Mouse (Mus musculus): ENCODE measurements around the gene Pick1. TPM values are rescaled to one million over a fixed set of nuclear protein-coding genes. Genes with fewer than 3 reads are reported as not detected.

Pick1 gene
- polyA plus RNA-seq, 1 experiment, result 13.7 TPM

DNA sequence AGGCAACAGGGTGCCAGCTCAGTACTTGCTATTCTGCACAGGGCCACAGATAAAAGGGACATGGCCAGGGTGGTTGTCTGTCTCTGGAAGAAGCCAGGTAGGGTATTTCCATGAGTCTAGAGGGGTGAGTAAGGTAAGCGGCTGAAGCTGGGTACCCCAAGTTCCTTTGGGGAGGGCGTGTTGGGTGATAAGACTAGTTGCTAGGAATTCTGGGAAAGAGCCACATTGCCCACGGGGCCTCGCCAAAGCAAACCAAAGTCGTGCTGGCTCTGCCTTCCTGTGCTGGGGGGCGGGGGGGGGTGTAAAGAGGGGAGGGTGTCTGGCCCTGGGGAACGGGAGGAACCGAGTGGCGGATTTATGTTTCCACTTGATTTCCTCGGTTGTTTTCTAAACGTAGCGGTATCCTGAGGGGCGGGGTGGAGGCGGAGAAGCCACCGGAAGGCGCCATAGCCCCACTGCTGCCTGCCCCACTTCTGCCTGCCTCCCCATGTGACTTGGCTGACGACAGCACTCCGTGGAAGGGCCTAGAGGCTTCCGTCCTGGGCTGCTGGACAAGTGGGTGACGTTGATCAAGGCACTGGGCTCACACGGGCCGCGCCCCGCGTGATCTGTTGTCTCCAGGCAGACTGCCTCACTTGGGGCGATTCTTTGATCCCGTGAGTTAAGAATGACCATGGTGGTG is 20.1 kb upstream of the Pick1 start:
- Histone ChIP-seq H3K27ac (ENCODE audit: insufficient read depth, low read length) (peak overlapping the region; percentile 34; the same call in 1 of the 2 replicates), H3K4me3 (ENCODE audit: extremely low read depth, insufficient read depth, insufficient read length) (peak overlapping the region; percentile 57), H3K4me1 (ENCODE audit: control insufficient read depth, insufficient read depth, insufficient read length) (no peaks in the 10 kb centered on the region), H3K36me3 (ENCODE audit: control insufficient read depth, insufficient read depth, low read length) (no peaks in the 10 kb centered on the region), H3K27me3 (ENCODE audit: control insufficient read depth, insufficient read depth, low read length) (no peaks in the 10 kb centered on the region)
- TF ChIP-seq POLR2A (IDR thresholded peaks at IDR 0.05; ENCODE audit: low read depth, low read length) (no peak), CTCF (IDR thresholded peaks at IDR 0.05; ENCODE audit: extremely low read depth, insufficient read depth, insufficient read length, insufficient replicate concordance) (no peak)
- DNase-seq (ENCODE audit: low read depth in 1 of 2, low spot score in 2 of 2), result peak; percentile 60 to 61
- 31% methylated on average over 26 of the region's 27 CpGs for WGBS

GRCm38 (mm10) chr15:79210357-79210756 is 18.6 kb upstream of the Pick1 start:
- H3K4me1 ChIP-seq (ENCODE audit: control insufficient read depth, insufficient read depth, insufficient read length), result no peaks in the 10 kb centered on the region

GRCm38 (mm10) chr15:79212750-79213446 is 16.1 kb upstream of the Pick1 start:
- H3K4me3 ChIP-seq (ENCODE audit: extremely low read depth, insufficient read depth, insufficient read length), result no peak overlapping the region
- H3K27ac ChIP-seq (ENCODE audit: insufficient read depth, low read length), result no peak overlapping the region
- TF ChIP-seq CTCF (IDR thresholded peaks at IDR 0.05; ENCODE audit: extremely low read depth, insufficient read depth, insufficient read length, insufficient replicate concordance) (no peak), POLR2A (IDR thresholded peaks at IDR 0.05; ENCODE audit: low read depth, low read length) (no peak)
- no peak for DNase-seq (ENCODE audit: low read depth in 1 of 2, low spot score in 2 of 2)
- H3K4me1 ChIP-seq (ENCODE audit: control insufficient read depth, insufficient read depth, insufficient read length), result no peaks in the 10 kb centered on the region
- 92% methylated on average over 26 of the region's 26 CpGs for WGBS
- no peaks in the 10 kb centered on the region for H3K36me3 ChIP-seq (ENCODE audit: control insufficient read depth, insufficient read depth, low read length)
- no peaks in the 10 kb centered on the region for H3K27me3 ChIP-seq (ENCODE audit: control insufficient read depth, insufficient read depth, low read length)

More at GRCm38 (mm10) chr15:79210357-79210756, 18.6 kb upstream of the Pick1 start:
- no peaks in the 10 kb centered on the region for H3K27me3 ChIP-seq (ENCODE audit: control insufficient read depth, insufficient read depth, low read length)
- 88% methylated on average over 2 of the region's 2 CpGs for WGBS
- TF ChIP-seq CTCF (IDR thresholded peaks at IDR 0.05; ENCODE audit: extremely low read depth, insufficient read depth, insufficient read length, insufficient replicate concordance) (no peak), POLR2A (IDR thresholded peaks at IDR 0.05; ENCODE audit: low read depth, low read length) (no peak)
- no peak overlapping the region for H3K4me3 ChIP-seq (ENCODE audit: extremely low read depth, insufficient read depth, insufficient read length)
- no peaks in the 10 kb centered on the region for H3K36me3 ChIP-seq (ENCODE audit: control insufficient read depth, insufficient read depth, low read length)
- no peak for DNase-seq (ENCODE audit: low read depth in 1 of 2, low spot score in 2 of 2)
- H3K27ac ChIP-seq (ENCODE audit: insufficient read depth, low read length), result no peak overlapping the region

DNA sequence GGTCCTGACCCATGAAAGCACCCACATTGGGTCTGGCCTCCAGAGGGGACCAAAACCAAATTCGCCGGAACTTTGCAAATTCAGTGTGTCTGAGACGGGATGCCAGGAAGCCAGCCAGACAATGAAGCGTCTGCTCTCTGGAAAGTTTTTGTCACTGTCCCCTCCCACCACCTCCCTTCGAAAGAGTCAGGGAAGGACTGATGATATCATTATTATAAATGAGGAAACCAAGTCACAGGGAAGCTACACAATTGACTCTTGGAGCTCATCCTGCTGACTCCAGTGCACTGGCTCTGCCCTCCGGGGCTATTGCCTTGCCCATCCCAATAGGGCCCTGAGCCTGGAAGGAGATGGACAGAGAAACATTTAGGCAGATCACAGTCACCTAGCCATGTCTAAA is 15.4 kb upstream of the Pick1 start:
- Histone ChIP-seq H3K4me3 (ENCODE audit: extremely low read depth, insufficient read depth, insufficient read length) (no peak overlapping the region), H3K27me3 (ENCODE audit: control insufficient read depth, insufficient read depth, low read length) (no peaks in the 10 kb centered on the region), H3K4me1 (ENCODE audit: control insufficient read depth, insufficient read depth, insufficient read length) (no peaks in the 10 kb centered on the region), H3K36me3 (ENCODE audit: control insufficient read depth, insufficient read depth, low read length) (no peaks in the 10 kb centered on the region), H3K27ac (ENCODE audit: insufficient read depth, low read length) (no peak overlapping the region)
- no peak for DNase-seq (ENCODE audit: low read depth in 1 of 2, low spot score in 2 of 2)
- 82% methylated on average over 6 of the region's 6 CpGs for WGBS
- TF ChIP-seq POLR2A (IDR thresholded peaks at IDR 0.05; ENCODE audit: low read depth, low read length) (no peak), CTCF (IDR thresholded peaks at IDR 0.05; ENCODE audit: extremely low read depth, insufficient read depth, insufficient read length, insufficient replicate concordance) (no peak)

GRCm38 (mm10) chr15:79216191-79216590 is 12.8 kb upstream of the Pick1 start:
- no peaks in the 10 kb centered on the region for H3K27me3 ChIP-seq (ENCODE audit: control insufficient read depth, insufficient read depth, low read length)
- no peaks in the 10 kb centered on the region for H3K36me3 ChIP-seq (ENCODE audit: control insufficient read depth, insufficient read depth, low read length)
- no peak overlapping the region for H3K4me3 ChIP-seq (ENCODE audit: extremely low read depth, insufficient read depth, insufficient read length)
- no peak for DNase-seq (ENCODE audit: low read depth in 1 of 2, low spot score in 2 of 2)
- no peaks in the 10 kb centered on the region for H3K4me1 ChIP-seq (ENCODE audit: control insufficient read depth, insufficient read depth, insufficient read length)
- WGBS, result 73% methylated on average over 3 of the region's 3 CpGs
- no peak for TF ChIP-seq CTCF (IDR thresholded peaks at IDR 0.05; ENCODE audit: extremely low read depth, insufficient read depth, insufficient read length, insufficient replicate concordance)
- TF ChIP-seq POLR2A (IDR thresholded peaks at IDR 0.05; ENCODE audit: low read depth, low read length), result no peak
- H3K27ac ChIP-seq (ENCODE audit: insufficient read depth, low read length), result no peak overlapping the region

DNA sequence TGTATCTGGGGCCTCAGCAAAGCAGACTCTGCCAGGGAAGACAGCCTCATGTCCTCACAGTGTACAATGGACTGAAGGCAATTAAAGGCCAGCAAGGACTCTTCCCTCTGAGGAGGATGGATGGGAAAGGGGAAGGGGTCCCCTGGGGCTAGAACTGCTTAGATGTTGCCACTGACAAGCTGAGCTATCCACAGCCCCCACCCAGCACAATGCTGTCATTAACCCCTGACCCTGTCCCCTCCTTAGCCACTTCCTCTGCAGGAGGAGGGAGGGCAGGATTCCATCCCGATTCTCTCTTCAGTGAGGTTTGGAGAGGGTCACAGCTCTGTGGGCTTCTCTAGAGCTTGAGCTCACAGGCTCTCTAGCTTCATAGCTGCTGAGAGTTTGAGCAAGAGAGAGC is 9.4 kb upstream of the Pick1 start:
- TF ChIP-seq POLR2A (IDR thresholded peaks at IDR 0.05; ENCODE audit: low read depth, low read length) (no peak), CTCF (IDR thresholded peaks at IDR 0.05; ENCODE audit: extremely low read depth, insufficient read depth, insufficient read length, insufficient replicate concordance) (no peak)
- no peak for DNase-seq (ENCODE audit: low read depth in 1 of 2, low spot score in 2 of 2)

GRCm38 (mm10) chr15:79223641-79224040 is 5.3 kb upstream of the Pick1 start:
- WGBS, result 44% methylated on average over 5 of the region's 5 CpGs
- Histone ChIP-seq H3K4me3 (ENCODE audit: extremely low read depth, insufficient read depth, insufficient read length) (no peak overlapping the region), H3K27me3 (ENCODE audit: control insufficient read depth, insufficient read depth, low read length) (no peaks in the 10 kb centered on the region), H3K27ac (ENCODE audit: insufficient read depth, low read length) (no peak overlapping the region), H3K36me3 (ENCODE audit: control insufficient read depth, insufficient read depth, low read length) (no peaks in the 10 kb centered on the region), H3K4me1 (ENCODE audit: control insufficient read depth, insufficient read depth, insufficient read length) (no peaks in the 10 kb centered on the region)
- no peak for TF ChIP-seq CTCF (IDR thresholded peaks at IDR 0.05; ENCODE audit: extremely low read depth, insufficient read depth, insufficient read length, insufficient replicate concordance)
- TF ChIP-seq POLR2A (IDR thresholded peaks at IDR 0.05; ENCODE audit: low read depth, low read length), result no peak
- DNase-seq (ENCODE audit: low read depth in 1 of 2, low spot score in 2 of 2), result no peak

More for the DNA sequence above, 9.4 kb upstream of the Pick1 start:
- Histone ChIP-seq H3K36me3 (ENCODE audit: control insufficient read depth, insufficient read depth, low read length) (no peaks in the 10 kb centered on the region), H3K4me3 (ENCODE audit: extremely low read depth, insufficient read depth, insufficient read length) (no peak overlapping the region), H3K27me3 (ENCODE audit: control insufficient read depth, insufficient read depth, low read length) (no peaks in the 10 kb centered on the region), H3K27ac (ENCODE audit: insufficient read depth, low read length) (no peak overlapping the region), H3K4me1 (ENCODE audit: control insufficient read depth, insufficient read depth, insufficient read length) (no peaks in the 10 kb centered on the region)
- 9% methylated on average over 1 of the region's 1 CpGs for WGBS

Measured in spleen, adult 2 months (tissue).